In the genomic region with DNA sequence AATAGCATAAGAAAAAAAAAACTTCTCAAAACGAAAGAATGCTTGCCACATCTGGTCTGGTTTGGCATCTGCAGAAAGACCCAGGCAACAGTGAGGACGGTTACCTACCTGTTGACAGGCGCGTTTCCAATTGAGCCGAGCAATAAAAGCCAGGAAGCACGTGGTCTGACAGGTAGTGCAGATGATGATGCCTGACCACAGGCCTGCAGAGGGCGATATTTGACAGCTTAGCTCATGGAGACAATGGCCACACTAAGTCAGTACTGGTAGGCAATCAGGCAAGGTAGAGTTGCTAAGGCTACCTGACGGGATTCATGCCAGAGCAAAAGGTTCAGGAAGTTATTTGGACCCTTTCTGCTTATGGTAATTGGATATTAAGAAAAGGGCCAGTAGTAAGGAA, we compare ENCODE assay signal across 8 mouse cellular contexts. TPM values are rescaled to one million over a fixed set of nuclear protein-coding genes. Genes with fewer than 3 reads are reported as not detected.
A peak's percentile ranks its signal among the peaks of the same experiment; 100 is the strongest.
DNase-seq lines count a peak whose midpoint lies in the region; ATAC-seq and TF ChIP-seq lines count a peak whose summit lies in the region.

No protein-coding gene starts in this region.

- TF ChIP-seq CTCF in midbrain, postnatal 0 days (IDR thresholded peaks at IDR 0.05): peak; percentile 75
- TF ChIP-seq CTCF in kidney, postnatal 0 days (IDR thresholded peaks at IDR 0.05; ENCODE audit: low read depth): peak; percentile 94

- no peak overlapping the region for H3K9ac ChIP-seq in midbrain, postnatal 0 days (replicated peaks; ENCODE audit: low read length, poor library complexity, severe bottlenecking)
- H3K9ac ChIP-seq in midbrain, embryonic 11.5 days (ENCODE audit: low read length): no peak overlapping the region
- H3K9ac ChIP-seq in kidney, postnatal 0 days (ENCODE audit: low read depth, low read length): no peak overlapping the region
- no peak overlapping the region for H3K9ac ChIP-seq in liver, embryonic 16.5 days (ENCODE audit: low read depth, low read length)

- no peak for ATAC-seq in midbrain, postnatal 0 days (ENCODE audit: low FRiP score)
- no peak for ATAC-seq in midbrain, embryonic 11.5 days (ENCODE audit: low FRiP score)
- ATAC-seq in kidney, postnatal 0 days (replicated peaks; ENCODE audit: low FRiP score, low read depth): peak; percentile 74
- peak; percentile 62 for ATAC-seq in liver, embryonic 16.5 days (ENCODE audit: low read depth)

- no peak overlapping the region for H3K4me3 ChIP-seq in midbrain, postnatal 0 days (ENCODE audit: low read depth, low read length)
- no peak overlapping the region for H3K4me3 ChIP-seq in midbrain, embryonic 11.5 days (ENCODE audit: low read depth, low read length)
- no peak overlapping the region for H3K4me3 ChIP-seq in kidney, postnatal 0 days (replicated peaks; ENCODE audit: low read depth, low read length)
- H3K4me3 ChIP-seq in liver, embryonic 16.5 days (ENCODE audit: low read depth, low read length): no peak overlapping the region

- H3K9me3 ChIP-seq in midbrain, postnatal 0 days (ENCODE audit: low read length): no peaks in the 10 kb centered on the region
- no peaks in the 10 kb centered on the region for H3K9me3 ChIP-seq in midbrain, embryonic 11.5 days (ENCODE audit: control insufficient read depth, low read length)
- no peaks in the 10 kb centered on the region for H3K9me3 ChIP-seq in kidney, postnatal 0 days (replicated peaks; ENCODE audit: low read length)
- no peaks in the 10 kb centered on the region for H3K9me3 ChIP-seq in liver, embryonic 16.5 days (replicated peaks; ENCODE audit: control insufficient read depth, low read length)

- no peak overlapping the region for H3K27ac ChIP-seq in midbrain, postnatal 0 days (ENCODE audit: low read depth, low read length)
- H3K27ac ChIP-seq in midbrain, embryonic 11.5 days (ENCODE audit: low read depth, low read length): no peak overlapping the region
- H3K27ac ChIP-seq in kidney, postnatal 0 days: no peak overlapping the region
- no peak overlapping the region for H3K27ac ChIP-seq in liver, embryonic 16.5 days (ENCODE audit: low read length)

- 0 out of 2 replicates have a peak, but pooled peaks cover under 1% of the 10 kb centered on the region for H3K27me3 ChIP-seq in midbrain, postnatal 0 days (ENCODE audit: insufficient read depth, low read length)
- H3K27me3 ChIP-seq in midbrain, embryonic 11.5 days (ENCODE audit: control insufficient read depth, insufficient read depth, low read length): no peaks in the 10 kb centered on the region
- no peaks in the 10 kb centered on the region for H3K27me3 ChIP-seq in kidney, postnatal 0 days (ENCODE audit: insufficient read depth, low read length)
- H3K27me3 ChIP-seq in liver, embryonic 16.5 days (ENCODE audit: control insufficient read depth, insufficient read depth, low read depth, low read length): no peaks in the 10 kb centered on the region

- peak; percentile 58 for DNase-seq in midbrain, postnatal 0 days (ENCODE audit: low spot score)
- DNase-seq in midbrain, embryonic 11.5 days (ENCODE audit: low spot score, missing footprints): no peak
- DNase-seq in c-Kit-positive CD71-positive TER-119-positive erythroid progenitor cells, embryonic 14.5 days (ENCODE audit: low spot score): peak; percentile 41
- DNase-seq in gastrocnemius, postnatal 14 days: peak; percentile 59
- DNase-seq in kidney, postnatal 0 days (ENCODE audit: low spot score): peak; percentile 80
- DNase-seq in right cerebral cortex, adult 18-20 months: peak; percentile 38
- peak; percentile 77 to 78 for DNase-seq in thymus, postnatal 36 days

- no peaks in the 10 kb centered on the region for H3K36me3 ChIP-seq in midbrain, postnatal 0 days (ENCODE audit: insufficient read depth, low read length)
- no peaks in the 10 kb centered on the region for H3K36me3 ChIP-seq in midbrain, embryonic 11.5 days (ENCODE audit: control insufficient read depth, insufficient read depth, low read length)
- H3K36me3 ChIP-seq in kidney, postnatal 0 days (ENCODE audit: insufficient read depth, low read length): no peaks in the 10 kb centered on the region
- H3K36me3 ChIP-seq in liver, embryonic 16.5 days (ENCODE audit: control insufficient read depth, insufficient read depth): no peaks in the 10 kb centered on the region

- H3K4me1 ChIP-seq in midbrain, postnatal 0 days (ENCODE audit: insufficient read depth, low read length): no peaks in the 10 kb centered on the region
- 0 out of 2 replicates have a peak, but pooled peaks cover 3% of the 10 kb centered on the region for H3K4me1 ChIP-seq in midbrain, embryonic 11.5 days (ENCODE audit: control insufficient read depth, insufficient read depth, low read length)
- 0 out of 2 replicates have a peak, but pooled peaks cover 2% of the 10 kb centered on the region for H3K4me1 ChIP-seq in kidney, postnatal 0 days (replicated peaks; ENCODE audit: insufficient read depth, low read length)
- H3K4me1 ChIP-seq in liver, embryonic 16.5 days (ENCODE audit: control insufficient read depth, low read depth, low read length): no peaks in the 10 kb centered on the region; the same call in 1 of the 2 replicates

- 16% methylated on average over 8 of the region's 8 CpGs for WGBS in midbrain, postnatal 0 days
- WGBS in midbrain, embryonic 11.5 days: 15% methylated on average over 8 of the region's 8 CpGs
- WGBS in kidney, postnatal 0 days: 8% methylated on average over 8 of the region's 8 CpGs
- WGBS in liver, embryonic 16.5 days (ENCODE audit: insufficient replicate concordance): 3% methylated on average over 8 of the region's 8 CpGs

- intact Hi-C loops in gastrocnemius, postnatal 14 days (cut with DNase I; ENCODE audit: low total_unique reads): loop anchor here (5.0 kb wide), 1 partner anchor 33 kb away; no protein-coding TSS in a partner anchor

- no peak overlapping the region for H3K4me2 ChIP-seq in midbrain, postnatal 0 days (ENCODE audit: low read depth, low read length, poor library complexity, severe bottlenecking)
- no peak overlapping the region for H3K4me2 ChIP-seq in midbrain, embryonic 11.5 days
- H3K4me2 ChIP-seq in kidney, postnatal 0 days (ENCODE audit: low read length): no peak overlapping the region
- H3K4me2 ChIP-seq in liver, embryonic 16.5 days (ENCODE audit: low read depth, low read length): no peak overlapping the region

RNA-seq across cellular contexts. Expression of a gene that starts 6.7 kb away (rescaled TPM):
- total RNA-seq in midbrain, postnatal 0 days (2014; rRNA removed): 0.47 and 0.60 TPM in 2 replicates
- 0.16 and 0.25 TPM in 2 replicates for polyA plus RNA-seq in midbrain, postnatal 0 days (2015; fragmentation: Nextera tagmentation; extraction: Ambion mirVana)
- polyA plus RNA-seq in midbrain, embryonic 11.5 days (2014; fragmentation: Nextera tagmentation; extraction: Ambion mirVana): not detected in 2 replicates
- not detected for total RNA-seq in gastrocnemius, postnatal 14 days (2021)
- polyA plus RNA-seq in kidney, postnatal 0 days (2015; fragmentation: Nextera tagmentation; extraction: Ambion mirVana): 0.17 and 0.22 TPM in 2 replicates
- polyA plus RNA-seq in liver, embryonic 16.5 days (2015; fragmentation: Nextera tagmentation; extraction: Ambion mirVana): 0.06 TPM in 1 of 2 replicates, not detected in the other

RNA-seq across cellular contexts. Expression of a gene that starts 28.8 kb away (rescaled TPM):
- 3.0 and 4.9 TPM in 2 replicates for total RNA-seq in midbrain, postnatal 0 days (2014; rRNA removed)
- 2.7 TPM in 2 replicates for polyA plus RNA-seq in midbrain, postnatal 0 days (2015; fragmentation: Nextera tagmentation; extraction: Ambion mirVana)
- polyA plus RNA-seq in midbrain, embryonic 11.5 days (2014; fragmentation: Nextera tagmentation; extraction: Ambion mirVana): 0.16 TPM in 1 of 2 replicates, not detected in the other
- total RNA-seq in gastrocnemius, postnatal 14 days (2021): 1 to 10 TPM; 5.9 to 7.7 TPM
- 45.7 and 51.5 TPM in 2 replicates for polyA plus RNA-seq in kidney, postnatal 0 days (2015; fragmentation: Nextera tagmentation; extraction: Ambion mirVana)
- polyA plus RNA-seq in liver, embryonic 16.5 days (2015; fragmentation: Nextera tagmentation; extraction: Ambion mirVana): 20.0 and 23.6 TPM in 2 replicates

Comparison
In these comparisons a context has a peak if more than half of its experiments do, and no peak if none do; other contexts are left out.
1. ATAC-seq: peak in kidney, postnatal 0 days (single experiment) and liver, embryonic 16.5 days (single experiment); none in midbrain, postnatal 0 days (single experiment) and midbrain, embryonic 11.5 days (single experiment).